Mouse (Mus musculus) kidney, adult 2 months (tissue): ENCODE results near the gene Cfp. TPM values are rescaled to one million over a fixed set of nuclear protein-coding genes. Genes with fewer than 3 reads are reported as not detected.

Experiments
- DNase-seq: peaks from one replicate; pipeline ENCODE4 v3.0.0; 2021
- H3K27ac ChIP-seq: fragments of 200-500 bp; 2 replicates; pipeline ENCODE4 v1.5.1; 2012; ENCODE audit warnings: low read depth, low read length, control low read depth, inconsistent platforms; ENCODE audit not compliant: insufficient read depth
- H3K27me3 ChIP-seq: fragments of 200-500 bp; replicated peaks from 2 replicates; pipeline ENCODE4 v1.6.1; 2012; ENCODE audit warnings: mild to moderate bottlenecking, moderate library complexity, low read length, inconsistent platforms; ENCODE audit not compliant: control insufficient read depth, insufficient read depth
- H3K36me3 ChIP-seq: fragments of 200-500 bp; 2 replicates; pipeline ENCODE4 v1.6.1; 2012; ENCODE audit warnings: mild to moderate bottlenecking, moderate library complexity, low read length, inconsistent platforms; ENCODE audit not compliant: control insufficient read depth, insufficient read depth
- H3K4me1 ChIP-seq: fragments of 200-500 bp; 2 replicates; pipeline ENCODE4 v1.6.1; 2011; ENCODE audit warnings: low read length; ENCODE audit not compliant: control insufficient read depth, insufficient read depth
- H3K4me3 ChIP-seq: fragments of 200-500 bp; 2 replicates; pipeline ENCODE4 v1.5.1; 2011; ENCODE audit warnings: mild to moderate bottlenecking, low read depth, low read length, control low read depth; ENCODE audit not compliant: insufficient read depth
- CTCF ChIP-seq: fragments of 200-500 bp; conservative IDR thresholded peaks from 2 replicates; pipeline ENCODE4 v1.5.1; 2011; ENCODE audit warnings: low read depth, mild to moderate bottlenecking, control low read depth, low read length, moderate library complexity, mixed read lengths; ENCODE audit not compliant: insufficient read depth, insufficient read length
- POLR2A ChIP-seq: fragments of 200-500 bp; IDR thresholded peaks from one replicate; pipeline ENCODE4 v1.6.1; 2011; ENCODE audit warnings: low read depth, low read length, control low read depth
- WGBS: fragments of 180-500 bp; shearing (Covaris S2); methylation state at CpG from one replicate; pipeline ENCODE4 v1.1.7; 2018; 5-methylcytosine and 5-hydroxymethylcytosine counted together
- polyA plus RNA-seq: library from polyadenylated mRNA; depleted of rRNA; stranded (reverse); fragments of >200 nt; gene quantifications from 2 replicates; pipeline ENCODE4 v1.2.3, GENCODE M21; 2012; rRNA removed

Gene Cfp
- polyA plus RNA-seq = 8.6 and 11.0 TPM in 2 replicates

DNA sequence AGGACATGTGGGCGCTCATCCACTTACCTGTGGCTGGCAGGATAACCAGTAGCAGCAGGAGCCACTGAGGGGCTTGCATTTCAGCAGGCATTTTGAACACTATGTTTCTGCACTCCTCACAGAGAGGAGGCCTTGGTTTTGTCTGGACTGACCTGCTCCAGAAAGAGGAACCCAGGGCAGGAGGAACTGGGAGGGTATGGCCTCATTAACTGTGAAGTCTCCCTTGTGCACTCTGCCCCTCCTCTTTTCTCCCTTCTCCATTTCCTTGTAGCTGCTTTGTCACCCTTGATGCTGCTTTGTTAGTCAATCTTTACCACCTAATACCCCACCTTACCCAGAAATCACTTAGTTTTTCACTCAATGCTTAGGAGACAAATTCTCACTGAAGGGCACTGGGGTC lies at the start of gene Cfp:
Cfp (minus strand) TSS at position 192 of the 400 bp plus-strand sequence.
- no peak for TF ChIP-seq CTCF
- no peak for TF ChIP-seq POLR2A
- no peaks in the 10 kb centered on the region for H3K4me1 ChIP-seq
- H3K27me3 ChIP-seq = no peaks in the 10 kb centered on the region
- DNase-seq = no peak
- H3K4me3 ChIP-seq = no peak within 1 kb of the TSS
- no peak within 1 kb of the TSS for H3K27ac ChIP-seq
- 100% methylated on average over 1 of the region's 1 CpGs for WGBS
- H3K36me3 ChIP-seq = no peaks in the 10 kb centered on the region

DNA sequence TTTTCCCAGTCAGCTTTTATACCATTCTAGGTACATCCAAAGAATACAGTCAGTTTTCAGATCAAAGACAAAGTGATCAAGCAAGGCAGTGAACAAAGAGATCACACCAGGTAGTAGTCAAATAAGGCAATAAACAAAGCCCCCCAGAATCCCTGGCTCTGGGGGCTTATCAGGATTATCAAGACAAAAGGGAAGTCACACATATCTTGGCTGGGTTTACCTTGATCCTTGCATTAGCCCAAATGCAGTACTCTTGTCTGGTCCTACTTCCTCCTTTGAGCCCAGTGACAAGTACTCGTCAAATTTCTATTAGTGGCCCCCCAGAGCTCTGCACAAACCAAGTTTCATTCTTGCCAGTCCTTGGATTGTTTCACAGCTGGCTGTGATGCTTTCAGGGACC lies 49.5 kb upstream of the Cfp start:
- TF ChIP-seq CTCF (no peak), POLR2A (no peak)
- no peak overlapping the region for H3K27ac ChIP-seq
- no peaks in the 10 kb centered on the region for H3K36me3 ChIP-seq
- 84% methylated on average over 1 of the region's 1 CpGs for WGBS
- no peaks in the 10 kb centered on the region for H3K27me3 ChIP-seq
- no peak overlapping the region for H3K4me3 ChIP-seq
- no peaks in the 10 kb centered on the region for H3K4me1 ChIP-seq
- no peak for DNase-seq

DNA sequence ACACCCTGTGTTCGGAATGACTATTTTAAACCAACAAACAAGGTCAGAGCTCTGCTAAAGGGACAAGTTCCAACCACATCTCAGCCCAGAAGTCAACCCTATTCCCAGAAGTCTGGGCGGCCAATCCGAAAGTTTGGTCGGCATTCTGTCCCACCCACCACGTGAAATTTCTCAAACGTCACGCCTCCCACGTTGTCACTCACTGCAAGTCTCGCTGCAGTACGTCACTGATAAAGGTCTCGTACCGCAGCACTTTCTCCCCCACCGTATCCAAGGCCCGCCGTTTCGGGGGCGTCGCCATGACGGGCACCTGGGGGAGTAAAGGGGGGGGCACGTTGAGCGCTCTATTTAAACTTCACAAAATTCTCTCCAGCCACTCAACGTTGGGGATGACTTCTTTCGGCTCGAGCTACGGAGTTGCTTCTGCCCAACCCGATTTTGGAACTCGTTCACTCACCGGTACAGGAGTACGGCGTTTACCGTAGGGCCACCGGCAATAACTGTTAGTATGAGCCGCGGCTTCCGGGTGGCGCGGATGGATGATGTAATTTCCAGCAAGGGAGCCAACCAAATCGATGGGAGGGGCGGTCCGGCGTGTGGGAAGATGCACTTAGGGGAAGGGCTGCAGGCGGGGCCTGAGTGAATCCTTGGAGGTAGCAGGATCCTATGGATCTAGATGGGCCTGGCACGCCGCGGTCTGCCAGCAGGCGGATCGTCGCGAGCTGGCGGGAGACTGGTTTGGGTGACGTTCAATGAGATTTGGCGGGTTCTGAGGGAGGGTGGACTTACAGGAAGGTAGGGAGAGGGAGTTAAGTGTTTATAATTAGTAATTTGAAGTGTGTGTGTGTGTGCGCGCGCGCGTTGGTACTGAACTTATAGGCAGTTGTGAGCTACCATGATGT lies 30.4 kb upstream of the Cfp start, which contains the start of gene Uxt:
Uxt (minus strand) TSS at position 541 of the 902 bp plus-strand sequence.
- under 1% methylated on average over 56 of the region's 57 CpGs for WGBS
- peak within 1 kb of the TSS; percentile 62 for H3K27ac ChIP-seq
- no peaks in the 10 kb centered on the region for H3K36me3 ChIP-seq
- H3K27me3 ChIP-seq = no peaks in the 10 kb centered on the region
- no peaks in the 10 kb centered on the region for H3K4me1 ChIP-seq
- peak; percentile 92 for DNase-seq
- H3K4me3 ChIP-seq = peak within 1 kb of the TSS; percentile 98
- TF ChIP-seq CTCF (no peak), POLR2A (no peak)

DNA sequence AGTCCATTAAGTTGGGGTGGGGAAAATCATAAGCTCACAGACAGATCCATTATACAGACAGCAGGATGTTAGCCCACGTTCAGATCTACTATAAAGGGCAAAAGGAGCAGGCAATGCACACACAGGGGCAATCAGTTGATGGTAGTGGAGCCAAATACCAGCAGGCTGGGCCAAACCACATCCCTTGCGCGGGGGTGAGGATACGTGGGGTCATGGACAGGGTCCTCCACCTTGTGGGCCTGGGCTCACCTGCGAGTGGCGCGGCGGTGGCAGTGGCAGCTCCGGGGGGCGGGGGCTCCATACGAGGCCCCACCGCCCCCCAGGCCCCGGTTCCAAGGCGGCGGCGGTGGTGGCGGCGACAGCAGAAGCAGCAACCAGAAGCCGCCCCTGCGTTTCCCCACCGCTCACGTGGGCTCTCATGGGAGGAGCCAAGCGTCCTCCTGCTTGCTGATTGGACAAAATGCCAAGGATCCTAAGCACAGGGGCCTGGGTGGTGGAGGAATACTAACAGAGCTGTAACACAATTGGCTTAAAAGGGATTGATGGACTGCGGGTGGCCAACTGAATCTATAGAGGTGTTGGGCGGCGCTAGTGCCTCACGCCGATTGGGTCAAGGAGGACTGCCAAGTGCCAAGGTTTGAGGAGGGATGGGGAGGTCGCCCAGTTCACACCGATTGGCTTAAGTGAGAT lies 19.0 kb upstream of the Cfp start, which contains the start of gene Elk1:
Elk1 (minus strand) TSS at position 418 of the 690 bp plus-strand sequence.
- WGBS = under 1% methylated on average over 20 of the region's 30 CpGs
- Histone ChIP-seq H3K27me3 (no peaks in the 10 kb centered on the region), H3K36me3 (no peaks in the 10 kb centered on the region), H3K27ac (peak within 1 kb of the TSS; percentile 34), H3K4me1 (no peaks in the 10 kb centered on the region), H3K4me3 (peak within 1 kb of the TSS; percentile 69)
- TF ChIP-seq CTCF = no peak
- no peak for TF ChIP-seq POLR2A
- peak; percentile 92 for DNase-seq

DNA sequence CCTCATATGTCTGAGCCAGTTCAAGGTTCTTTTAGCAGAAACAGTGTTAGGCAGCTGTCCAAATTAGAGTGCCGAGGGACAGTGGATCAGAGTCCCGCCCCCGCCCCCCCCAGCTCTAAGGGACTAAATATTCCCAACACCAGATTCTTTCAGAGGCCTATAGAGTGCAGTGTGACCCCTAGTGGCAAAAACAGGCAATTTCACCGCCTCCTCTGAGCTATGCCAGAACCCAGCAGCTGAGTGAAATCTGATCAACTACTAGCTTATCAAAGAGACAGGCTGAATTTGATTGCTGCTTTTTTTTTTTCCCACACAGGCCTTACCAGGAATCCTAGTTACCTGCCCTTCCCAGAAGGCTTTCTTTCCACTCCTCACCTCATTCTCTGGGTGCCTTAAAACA lies 14.7 kb upstream of the Cfp start:
- WGBS = 0% methylated on average over 4 of the region's 4 CpGs
- H3K27me3 ChIP-seq = no peaks in the 10 kb centered on the region
- H3K27ac ChIP-seq = no peak overlapping the region
- DNase-seq = peak; percentile 51
- no peak for TF ChIP-seq POLR2A
- peak; percentile 53 for TF ChIP-seq CTCF
- no peaks in the 10 kb centered on the region for H3K4me1 ChIP-seq
- no peaks in the 10 kb centered on the region for H3K36me3 ChIP-seq
- H3K4me3 ChIP-seq = no peak overlapping the region

DNA sequence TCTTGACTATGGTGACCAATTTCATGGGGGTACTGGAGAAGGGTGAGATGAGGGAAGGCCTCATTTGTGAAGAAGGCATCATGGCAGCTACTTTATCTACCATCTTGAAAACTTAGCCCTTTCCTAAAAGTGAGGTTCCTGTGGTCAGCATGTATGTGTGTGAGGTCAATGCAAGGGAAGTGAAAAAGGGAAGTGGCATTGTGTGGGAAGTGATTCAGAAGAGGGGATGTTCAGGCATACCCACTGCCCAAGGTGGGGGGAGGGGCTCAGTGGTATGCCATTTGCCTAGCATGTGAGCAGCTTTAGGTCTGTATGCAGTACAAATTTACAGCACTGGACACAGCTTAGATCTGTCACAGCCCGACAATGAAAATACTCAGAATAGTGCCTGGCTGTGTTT lies 608 bp upstream of the Cfp start:
- peak; percentile 10 for DNase-seq
- 88% methylated on average over 1 of the region's 1 CpGs for WGBS
- no peaks in the 10 kb centered on the region for H3K27me3 ChIP-seq
- no peaks in the 10 kb centered on the region for H3K4me1 ChIP-seq
- no peak overlapping the region for H3K4me3 ChIP-seq
- no peak overlapping the region for H3K27ac ChIP-seq
- no peaks in the 10 kb centered on the region for H3K36me3 ChIP-seq
- TF ChIP-seq POLR2A (no peak), CTCF (no peak)

DNA sequence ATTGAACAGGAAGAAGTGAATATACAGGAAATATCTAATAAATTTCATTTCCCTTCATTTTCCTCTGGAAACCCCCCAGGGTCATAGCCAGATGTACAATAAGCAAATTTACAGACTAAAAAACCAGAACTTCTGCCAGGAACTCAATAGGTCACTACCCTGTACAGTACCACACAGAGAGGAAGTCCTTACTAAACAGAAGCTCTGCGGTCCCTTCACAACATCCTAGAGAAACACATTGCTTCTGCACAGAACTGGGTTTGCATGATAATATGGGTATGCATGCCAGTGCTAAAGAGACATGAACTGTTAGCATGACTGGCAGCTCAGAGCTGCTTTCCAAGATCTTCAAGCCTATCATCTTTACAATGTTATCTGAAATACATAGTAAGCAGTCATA lies 1.5 kb downstream of the Cfp start:
- Histone ChIP-seq H3K27me3 (no peaks in the 10 kb centered on the region), H3K36me3 (no peaks in the 10 kb centered on the region), H3K27ac (no peak overlapping the region), H3K4me3 (no peak overlapping the region), H3K4me1 (no peaks in the 10 kb centered on the region)
- no peak for DNase-seq
- TF ChIP-seq CTCF = no peak
- no peak for TF ChIP-seq POLR2A
- 77% methylated on average over 1 of the region's 1 CpGs for WGBS
